Mouse (Mus musculus): Measurements from ENCODE around the gene Stat4. TPM values are rescaled to one million over a fixed set of nuclear protein-coding genes. Genes with fewer than 3 reads are reported as not detected.
A peak's percentile ranks its signal among the peaks of the same experiment; 100 is the strongest.

Stat4 gene
- polyA plus RNA-seq, 1 experiment from 2014 or later: 3.3 TPM

DNA sequence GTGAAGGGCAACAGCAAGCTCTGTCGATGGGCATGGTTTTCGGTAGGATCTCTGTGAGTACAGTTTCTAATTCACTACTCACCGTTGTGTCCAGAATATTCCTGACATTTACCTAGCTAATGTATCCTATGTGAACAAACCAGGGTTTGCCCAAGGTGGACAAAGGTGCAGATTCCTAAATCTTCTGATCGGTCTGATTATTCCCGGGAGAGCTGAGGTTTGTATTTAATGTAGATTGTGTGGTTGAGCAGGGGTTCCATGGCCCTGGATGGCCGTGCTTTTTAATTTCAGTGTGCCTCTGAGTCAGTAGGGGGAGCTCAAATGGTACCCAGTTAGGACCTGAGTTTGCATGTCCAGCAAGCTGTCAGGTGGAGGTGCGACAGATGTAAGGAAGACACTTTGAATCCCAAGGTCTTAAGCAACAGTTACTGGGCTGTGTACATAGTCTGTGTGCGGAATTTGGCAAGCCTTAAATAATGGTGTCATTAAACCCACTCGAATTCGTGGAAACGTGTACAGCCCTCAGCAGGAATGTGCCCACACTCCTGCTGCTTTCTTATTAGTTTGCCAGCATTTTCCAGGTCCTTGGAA lies 144.9 kb downstream of the Stat4 start:
- no peak for ATAC-seq (ENCODE audit: borderline replicate concordance, extremely low read depth, low FRiP score, low TSS enrichment)
- Histone ChIP-seq H3K9ac (no peak overlapping the region), H3K9me3 (no peaks in the 10 kb centered on the region), H3K36me3 (peaks cover 10% of the 10 kb centered on the region; the same call in 1 of the 2 replicates), H3K4me1 (no peaks in the 10 kb centered on the region), H3K27me3 (no peaks in the 10 kb centered on the region), H3K4me2 (no peak overlapping the region), H3K4me3 (no peak overlapping the region), H3K27ac (no peak overlapping the region)
- WGBS: 73% methylated on average over 11 of the region's 11 CpGs

DNA sequence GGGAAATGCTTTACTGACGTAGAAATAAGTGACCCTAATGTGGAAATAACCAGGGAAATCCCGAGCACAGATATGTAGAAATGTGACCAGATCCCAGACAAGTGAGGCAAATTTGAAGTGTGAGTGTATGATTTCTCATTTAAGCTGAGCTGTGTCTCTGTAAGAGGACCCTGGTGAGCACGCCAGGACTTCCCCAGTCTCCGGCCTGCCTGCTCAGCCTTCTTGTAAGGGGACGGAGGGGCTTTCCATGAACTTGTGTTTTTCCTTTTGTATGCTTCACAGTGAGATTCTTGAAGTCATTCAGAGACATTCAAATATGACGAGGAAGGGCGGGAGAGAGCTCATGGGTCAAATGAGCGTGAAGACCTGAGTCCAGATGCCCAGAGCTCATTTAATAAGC lies 146.3 kb downstream of the Stat4 start:
- H3K27me3 ChIP-seq: no peaks in the 10 kb centered on the region
- H3K9ac ChIP-seq: no peak overlapping the region
- no peaks in the 10 kb centered on the region for H3K9me3 ChIP-seq
- no peak overlapping the region for H3K27ac ChIP-seq
- no peak overlapping the region for H3K4me3 ChIP-seq
- H3K4me1 ChIP-seq: no peaks in the 10 kb centered on the region
- peaks cover 18% of the 10 kb centered on the region; the same call in 1 of the 2 replicates for H3K36me3 ChIP-seq
- 88% methylated on average over 8 of the region's 8 CpGs for WGBS
- ATAC-seq (ENCODE audit: borderline replicate concordance, extremely low read depth, low FRiP score, low TSS enrichment): no peak
- H3K4me2 ChIP-seq: no peak overlapping the region

DNA sequence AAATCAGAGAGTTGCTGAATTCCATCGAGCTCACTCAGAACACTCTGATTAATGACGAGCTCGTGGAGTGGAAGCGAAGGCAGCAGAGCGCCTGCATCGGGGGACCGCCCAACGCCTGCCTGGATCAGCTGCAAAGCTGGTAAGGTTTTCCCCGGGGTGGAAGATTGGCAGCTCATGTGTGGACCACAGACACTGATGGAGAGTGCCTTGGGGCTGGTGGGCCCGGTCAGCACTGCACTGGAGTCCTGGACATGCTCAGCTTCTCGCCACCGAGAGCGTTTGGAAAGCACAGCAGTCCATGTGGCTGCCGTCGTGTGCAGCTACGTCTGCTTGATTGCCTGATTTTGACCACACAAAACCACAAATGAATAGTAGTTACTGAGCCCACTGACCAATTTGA lies 150.3 kb downstream of the Stat4 start:
- Histone ChIP-seq H3K9me3 (no peaks in the 10 kb centered on the region), H3K4me2 (no peak overlapping the region), H3K27me3 (no peaks in the 10 kb centered on the region), H3K4me3 (no peak overlapping the region), H3K27ac (no peak overlapping the region), H3K9ac (no peak overlapping the region), H3K4me1 (no peaks in the 10 kb centered on the region), H3K36me3 (peaks cover 28% of the 10 kb centered on the region; the same call in 1 of the 2 replicates)
- WGBS: 72% methylated on average over 16 of the region's 16 CpGs
- no peak for ATAC-seq (ENCODE audit: borderline replicate concordance, extremely low read depth, low FRiP score, low TSS enrichment)

GRCm38 (mm10) chr1:52140534-52140933 lies 153.6 kb downstream of the Stat4 start:
- ATAC-seq (ENCODE audit: borderline replicate concordance, extremely low read depth, low FRiP score, low TSS enrichment): no peak
- Histone ChIP-seq H3K36me3 (peaks cover 23% of the 10 kb centered on the region; the same call in 1 of the 2 replicates), H3K9ac (no peak overlapping the region), H3K4me3 (no peak overlapping the region), H3K27ac (no peak overlapping the region), H3K27me3 (no peaks in the 10 kb centered on the region), H3K4me1 (no peaks in the 10 kb centered on the region), H3K4me2 (no peak overlapping the region), H3K9me3 (no peaks in the 10 kb centered on the region)
- 76% methylated on average over 9 of the region's 9 CpGs for WGBS

GRCm38 (mm10) chr1:52141482-52141881 lies 154.5 kb downstream of the Stat4 start:
- no peaks in the 10 kb centered on the region for H3K9me3 ChIP-seq
- WGBS: 49% methylated on average over 3 of the region's 3 CpGs
- no peak overlapping the region for H3K27ac ChIP-seq
- H3K27me3 ChIP-seq: no peaks in the 10 kb centered on the region
- H3K4me1 ChIP-seq: no peaks in the 10 kb centered on the region
- H3K4me2 ChIP-seq: no peak overlapping the region
- peaks cover 20% of the 10 kb centered on the region; the same call in 1 of the 2 replicates for H3K36me3 ChIP-seq
- H3K9ac ChIP-seq: no peak overlapping the region
- ATAC-seq (ENCODE audit: borderline replicate concordance, extremely low read depth, low FRiP score, low TSS enrichment): no peak
- H3K4me3 ChIP-seq: no peak overlapping the region

DNA sequence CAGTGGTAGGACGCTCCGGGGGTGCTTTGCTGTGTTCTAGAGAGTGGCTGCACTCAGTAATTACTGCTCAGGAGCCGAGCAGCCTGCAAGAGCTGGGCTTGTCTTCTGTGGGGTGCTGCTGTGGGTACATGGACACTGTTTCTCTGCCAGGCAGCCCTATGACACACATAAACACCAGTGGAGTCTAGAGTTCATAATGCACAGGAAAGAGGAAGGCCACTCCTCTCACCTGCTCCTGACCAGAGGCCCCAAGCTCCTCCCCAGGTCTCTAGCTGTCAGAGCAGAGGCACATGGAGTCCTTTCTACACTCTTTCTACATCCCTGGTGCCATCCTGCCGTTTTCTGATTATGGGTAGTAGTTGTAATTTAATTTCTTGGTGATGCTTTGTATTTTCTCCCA lies 155.2 kb downstream of the Stat4 start:
- Histone ChIP-seq H3K9ac (no peak overlapping the region), H3K9me3 (no peaks in the 10 kb centered on the region), H3K36me3 (peaks cover 19% of the 10 kb centered on the region; the same call in 1 of the 2 replicates), H3K4me1 (no peaks in the 10 kb centered on the region), H3K27ac (no peak overlapping the region), H3K4me2 (no peak overlapping the region), H3K27me3 (no peaks in the 10 kb centered on the region), H3K4me3 (no peak overlapping the region)
- ATAC-seq (ENCODE audit: borderline replicate concordance, extremely low read depth, low FRiP score, low TSS enrichment): no peak
- WGBS: 56% methylated on average over 4 of the region's 4 CpGs

DNA sequence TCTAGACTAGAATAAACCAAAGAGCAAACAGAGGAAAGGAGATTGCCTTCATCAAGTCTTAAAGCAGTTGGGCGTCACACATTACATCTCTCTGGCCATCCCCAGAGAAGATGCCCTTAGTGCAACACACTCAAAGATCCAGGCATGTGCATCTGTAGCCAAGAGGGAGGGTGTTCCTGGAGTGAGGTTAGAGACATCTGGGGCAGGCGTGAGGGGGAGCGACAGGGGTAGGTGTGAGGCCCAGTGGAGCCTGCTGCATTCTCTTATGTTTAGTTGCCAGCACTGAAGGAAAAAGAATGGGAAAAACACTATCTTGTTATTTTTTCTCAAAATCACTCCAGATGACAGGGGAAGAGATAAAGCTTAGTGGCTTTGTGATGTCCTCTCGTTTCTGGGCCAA lies 156.2 kb downstream of the Stat4 start:
- WGBS: 65% methylated on average over 4 of the region's 4 CpGs
- no peak for ATAC-seq (ENCODE audit: borderline replicate concordance, extremely low read depth, low FRiP score, low TSS enrichment)
- H3K36me3 ChIP-seq: peaks cover 10% of the 10 kb centered on the region; the same call in 1 of the 2 replicates

GRCm38 (mm10) chr1:52143596-52144156 lies 156.7 kb downstream of the Stat4 start:
- no peaks in the 10 kb centered on the region for H3K9me3 ChIP-seq
- WGBS: 81% methylated on average over 7 of the region's 7 CpGs
- H3K36me3 ChIP-seq: 0 out of 2 replicates have a peak, but pooled peaks cover 10% of the 10 kb centered on the region
- H3K4me2 ChIP-seq: no peak overlapping the region
- H3K4me3 ChIP-seq: no peak overlapping the region
- H3K9ac ChIP-seq: no peak overlapping the region
- no peaks in the 10 kb centered on the region for H3K27me3 ChIP-seq
- H3K4me1 ChIP-seq: no peaks in the 10 kb centered on the region
- no peak overlapping the region for H3K27ac ChIP-seq
- ATAC-seq (ENCODE audit: borderline replicate concordance, extremely low read depth, low FRiP score, low TSS enrichment): no peak

More for the DNA sequence above, 156.2 kb downstream of the Stat4 start:
- H3K4me3 ChIP-seq: no peak overlapping the region
- H3K9ac ChIP-seq: no peak overlapping the region
- no peak overlapping the region for H3K4me2 ChIP-seq
- no peaks in the 10 kb centered on the region for H3K4me1 ChIP-seq
- H3K9me3 ChIP-seq: no peaks in the 10 kb centered on the region
- H3K27ac ChIP-seq: no peak overlapping the region
- H3K27me3 ChIP-seq: no peaks in the 10 kb centered on the region

DNA sequence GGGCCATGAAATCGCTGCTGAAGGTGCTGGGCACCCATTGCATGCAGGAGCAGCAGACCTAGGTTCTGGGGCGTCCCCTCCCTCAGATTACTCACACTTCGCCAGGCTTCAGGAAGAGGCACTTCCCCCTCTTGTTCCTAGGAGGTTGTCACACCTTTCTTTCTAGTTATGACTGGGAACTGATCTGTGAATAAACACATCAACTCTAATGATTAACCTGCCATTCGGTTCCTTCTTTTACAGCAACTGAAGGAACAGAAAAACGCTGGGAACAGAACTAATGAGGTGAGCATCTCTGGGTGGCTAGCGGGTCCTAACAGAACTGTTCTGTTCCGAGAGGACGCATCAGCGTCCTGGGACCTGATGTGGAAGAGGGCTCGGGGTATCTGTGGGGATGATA lies 158.0 kb downstream of the Stat4 start:
- Histone ChIP-seq H3K27ac (no peak overlapping the region), H3K4me3 (no peak overlapping the region), H3K4me1 (no peaks in the 10 kb centered on the region), H3K9me3 (no peaks in the 10 kb centered on the region), H3K9ac (no peak overlapping the region), H3K27me3 (no peaks in the 10 kb centered on the region), H3K4me2 (no peak overlapping the region), H3K36me3 (peaks cover 15% of the 10 kb centered on the region; the same call in 1 of the 2 replicates)
- WGBS: 75% methylated on average over 10 of the region's 10 CpGs
- ATAC-seq (ENCODE audit: borderline replicate concordance, extremely low read depth, low FRiP score, low TSS enrichment): no peak

DNA sequence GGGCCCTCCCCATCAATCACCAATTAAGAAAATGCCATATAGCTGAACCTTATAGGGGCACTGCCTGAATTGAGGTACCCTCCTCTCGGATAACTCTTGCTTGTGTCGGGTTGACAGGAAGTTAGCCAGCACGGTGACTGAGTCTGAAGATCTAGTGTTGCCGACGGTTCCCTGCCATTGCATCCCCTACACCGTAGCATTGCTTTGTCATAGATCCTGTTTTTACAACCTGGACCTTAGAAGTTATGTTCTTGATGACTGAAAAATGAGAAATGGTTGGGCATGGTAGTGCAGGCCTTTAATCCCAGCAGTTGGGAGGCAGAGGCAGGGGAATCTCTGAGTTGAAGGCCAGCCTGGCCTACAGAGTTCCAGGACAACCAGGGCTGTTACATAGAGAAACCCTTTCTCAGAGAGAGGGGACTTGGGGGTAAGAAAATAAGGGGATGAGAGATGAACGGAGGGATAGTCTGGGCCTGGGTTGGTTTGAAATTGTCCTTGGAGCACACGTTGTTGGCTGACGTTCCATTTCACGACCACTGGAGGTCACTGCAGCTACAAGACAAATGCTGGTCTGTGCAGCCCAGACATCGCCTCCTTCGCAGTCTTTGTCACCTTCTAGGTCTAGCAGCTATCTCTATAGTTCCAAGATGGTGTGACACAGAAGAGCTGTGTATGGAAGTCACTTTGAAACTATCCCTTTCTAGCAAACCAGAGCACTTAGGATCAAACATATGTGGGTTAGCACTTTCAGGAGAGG lies 159.4 kb downstream of the Stat4 start:
- no peaks in the 10 kb centered on the region for H3K9me3 ChIP-seq
- WGBS: 54% methylated on average over 12 of the region's 12 CpGs
- peak; percentile 75; the same call in 1 of the 2 replicates for ATAC-seq (ENCODE audit: borderline replicate concordance, extremely low read depth, low FRiP score, low TSS enrichment)
- no peak overlapping the region for H3K9ac ChIP-seq
- no peak overlapping the region for H3K27ac ChIP-seq
- no peak overlapping the region for H3K4me3 ChIP-seq
- no peak overlapping the region for H3K4me2 ChIP-seq
- H3K4me1 ChIP-seq: 0 out of 2 replicates have a peak, but pooled peaks cover 4% of the 10 kb centered on the region
- H3K36me3 ChIP-seq: peaks cover 8% of the 10 kb centered on the region
- H3K27me3 ChIP-seq: no peaks in the 10 kb centered on the region

DNA sequence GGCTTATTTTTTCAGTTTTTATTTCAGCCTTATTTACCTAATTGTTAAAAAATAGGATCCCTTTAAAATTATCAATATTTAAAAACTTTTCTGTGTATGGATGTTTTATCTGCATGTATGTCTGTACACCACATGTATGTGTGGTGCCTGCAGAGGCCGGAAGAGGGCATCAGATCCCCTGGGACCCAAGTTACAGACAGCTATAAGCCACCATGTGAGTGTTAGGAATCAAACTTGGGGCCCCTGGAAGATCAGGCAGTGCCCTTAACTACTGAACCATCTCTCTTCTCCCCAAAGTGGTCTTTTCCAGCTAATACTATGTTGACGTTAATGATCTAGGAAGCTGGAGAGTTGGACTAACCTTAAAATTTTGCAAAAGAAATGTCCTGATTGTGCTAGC lies 160.5 kb downstream of the Stat4 start:
- no peaks in the 10 kb centered on the region for H3K9me3 ChIP-seq
- 0 out of 2 replicates have a peak, but pooled peaks cover 4% of the 10 kb centered on the region for H3K4me1 ChIP-seq
- no peak overlapping the region for H3K4me3 ChIP-seq
- H3K9ac ChIP-seq: no peak overlapping the region
- ATAC-seq (ENCODE audit: borderline replicate concordance, extremely low read depth, low FRiP score, low TSS enrichment): no peak
- H3K36me3 ChIP-seq: peaks cover 10% of the 10 kb centered on the region
- H3K4me2 ChIP-seq: no peak overlapping the region
- 77% methylated on average over 2 of the region's 2 CpGs for WGBS
- H3K27ac ChIP-seq: no peak overlapping the region
- H3K27me3 ChIP-seq: no peaks in the 10 kb centered on the region

- no peak for ATAC-seq (ENCODE audit: borderline replicate concordance, extremely low read depth, low FRiP score, low TSS enrichment)
- peaks cover 10% of the 10 kb centered on the region for H3K36me3 ChIP-seq
Observed at GRCm38 (mm10) chr1:52148178-52148577, 161.2 kb downstream of the Stat4 start.

More at GRCm38 (mm10) chr1:52148178-52148577, 161.2 kb downstream of the Stat4 start:
- Histone ChIP-seq H3K4me3 (no peak overlapping the region), H3K9ac (no peak overlapping the region), H3K9me3 (no peaks in the 10 kb centered on the region), H3K27me3 (no peaks in the 10 kb centered on the region), H3K27ac (no peak overlapping the region), H3K4me1 (0 out of 2 replicates have a peak, but pooled peaks cover 4% of the 10 kb centered on the region), H3K4me2 (no peak overlapping the region)
- 63% methylated on average over 7 of the region's 7 CpGs for WGBS

Data from lung, embryonic 15.5 days (tissue).